Mouse (Mus musculus) intestine, embryonic 16.5 days (tissue): ENCODE data around the gene Lrig3. TPM values are rescaled to one million over a fixed set of nuclear protein-coding genes. Genes with fewer than 3 reads are reported as not detected.

Experiments used
- microRNA-seq: library from miRNA; unstranded; fragments of <30 nt; microRNA quantifications from one replicate; pipeline ENCODE4, GENCODE M21; 2016
- polyA plus RNA-seq: library from polyadenylated mRNA; unstranded; fragments of >200 nt; fragmentation: Nextera tagmentation; extraction: Ambion mirVana; gene quantifications from 2 replicates; pipeline ENCODE4 v1.2.1, GENCODE M21; 2015

Gene Lrig3
- polyA plus RNA-seq, 1 experiment from 2014 or later = 9.2 TPM

Small RNA genes lying within 50 kb of the gene (microRNA-seq; reads per million reads assigned to microRNA genes)
- not detected for gene Gm22183
